Mouse (Mus musculus): ENCODE data around the gene Sptbn2. TPM values are rescaled to one million over a fixed set of nuclear protein-coding genes. Genes with fewer than 3 reads are reported as not detected.

Sptbn2 gene
- total RNA-seq, 2 experiments from 2014 or later, result 4.7 to 5.3 TPM

DNA sequence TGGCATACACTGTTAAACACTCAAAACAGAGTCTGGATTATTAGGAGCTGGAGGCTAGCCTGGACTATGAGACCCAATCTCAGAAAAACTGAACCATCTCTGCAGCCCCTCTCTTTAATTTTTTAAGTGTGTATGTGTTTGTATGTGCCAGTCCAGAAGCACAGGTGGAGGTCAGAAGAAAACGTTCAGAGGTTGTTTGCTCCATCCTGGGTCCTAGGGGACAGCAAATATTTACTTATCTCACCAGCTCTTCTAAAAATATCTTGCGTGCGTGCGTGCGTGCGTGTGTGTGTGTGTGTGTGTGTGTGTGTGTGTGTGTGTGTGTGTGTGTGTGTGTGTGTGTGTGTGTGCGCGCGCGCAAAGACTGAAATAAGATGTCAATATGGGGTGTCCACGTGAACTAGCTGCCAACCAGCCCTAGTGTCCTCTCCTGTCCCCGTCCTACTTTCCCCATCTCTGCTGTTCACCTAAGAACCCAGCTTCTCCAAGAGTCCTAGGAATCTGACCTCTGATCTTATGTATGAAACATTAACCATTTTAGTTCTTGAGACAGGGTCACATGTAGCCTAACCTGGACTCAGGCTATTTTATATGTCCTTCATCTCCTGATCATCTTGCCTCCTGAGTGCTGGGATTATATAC lies 56.7 kb downstream of the Sptbn2 start:
- DNase-seq (ENCODE audit: low spot score in 2 of 2), result no peak

DNA sequence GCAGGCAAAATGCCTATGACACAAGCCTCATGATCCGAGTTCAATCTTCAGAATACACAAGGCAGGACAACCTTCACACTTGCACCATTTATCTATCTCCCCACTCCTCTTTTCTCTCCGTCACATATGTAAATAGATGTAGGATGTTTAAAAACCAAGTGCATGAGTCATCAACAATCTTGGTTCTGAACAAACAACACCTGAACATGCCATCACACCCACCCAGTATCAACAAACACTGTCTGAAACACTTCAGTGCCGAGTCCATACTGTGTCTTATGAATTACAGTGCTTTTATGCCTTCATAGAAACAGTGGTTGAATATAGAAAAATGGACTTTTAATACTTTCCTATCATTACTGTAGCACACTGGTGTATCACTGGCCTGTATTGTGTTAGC lies 61.8 kb downstream of the Sptbn2 start:
- no peak for DNase-seq (ENCODE audit: low spot score in 2 of 2)

DNA sequence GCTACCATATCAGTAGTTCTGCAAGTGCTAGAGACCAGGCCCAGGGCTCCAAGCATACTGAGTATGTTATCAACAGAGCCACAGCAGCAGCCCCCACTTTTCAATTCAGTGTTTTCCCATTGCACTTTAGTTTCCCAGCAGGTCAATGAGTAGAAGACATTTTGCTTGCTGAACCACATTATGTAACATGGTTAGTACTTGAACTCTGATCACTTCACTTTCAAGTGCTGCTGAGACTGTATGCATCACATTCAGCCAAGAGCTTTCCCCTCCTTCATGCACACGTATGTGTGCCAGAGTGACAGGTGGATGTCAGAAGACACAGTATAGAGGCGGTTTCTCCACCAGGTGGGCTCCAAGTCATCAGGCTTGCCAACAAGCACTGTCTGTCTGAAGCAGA lies 71.9 kb downstream of the Sptbn2 start:
- DNase-seq (ENCODE audit: low spot score in 2 of 2), result no peak

- no peak for DNase-seq (ENCODE audit: low spot score in 2 of 2)
Measured at GRCm38 (mm10) chr19:4785206-4785605, 74.2 kb downstream of the Sptbn2 start.

- DNase-seq (ENCODE audit: low spot score in 2 of 2), result no peak
Measured at GRCm38 (mm10) chr19:4786313-4786712, 75.3 kb downstream of the Sptbn2 start.

GRCm38 (mm10) chr19:4793281-4793830 lies 82.4 kb downstream of the Sptbn2 start:
- no peak for DNase-seq (ENCODE audit: low spot score in 2 of 2)

DNA sequence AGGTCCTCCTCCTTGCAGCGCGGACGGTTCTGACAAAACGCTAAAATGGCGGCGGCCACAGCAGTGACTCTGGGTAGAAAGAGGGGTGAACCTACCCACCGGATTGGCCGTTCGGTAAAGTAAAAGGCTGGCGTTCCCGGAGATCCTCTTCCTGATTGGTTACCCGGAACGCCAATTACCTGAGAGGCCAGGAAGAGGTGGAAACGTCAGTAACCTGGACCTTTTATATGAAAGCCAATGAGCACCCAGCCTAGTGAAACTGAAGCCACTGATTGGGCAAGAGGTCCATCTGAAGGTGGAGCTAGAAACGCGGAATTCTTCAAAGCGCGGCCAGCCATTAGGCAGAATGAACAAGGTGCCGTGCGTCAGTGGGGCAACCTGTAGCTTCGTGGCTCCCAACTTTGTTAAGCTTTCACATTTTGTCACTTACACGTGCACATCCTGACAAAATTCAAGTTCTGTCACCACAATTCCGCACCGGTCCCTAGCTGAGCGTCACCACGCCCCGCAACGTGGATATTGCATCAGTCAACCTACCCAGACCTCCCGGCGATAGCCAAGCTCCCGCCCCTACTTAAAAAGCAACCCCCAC lies 83.0 kb downstream of the Sptbn2 start, which contains the start of gene Rbm4:
Rbm4 (minus strand) TSS at position 71 of the 592 bp plus-strand sequence.
- DNase-seq (ENCODE audit: low spot score in 2 of 2), result peak; percentile 74 to 91

- no peak for DNase-seq (ENCODE audit: low spot score in 2 of 2)
Measured at GRCm38 (mm10) chr19:4795929-4796328, 85.0 kb downstream of the Sptbn2 start.

DNA sequence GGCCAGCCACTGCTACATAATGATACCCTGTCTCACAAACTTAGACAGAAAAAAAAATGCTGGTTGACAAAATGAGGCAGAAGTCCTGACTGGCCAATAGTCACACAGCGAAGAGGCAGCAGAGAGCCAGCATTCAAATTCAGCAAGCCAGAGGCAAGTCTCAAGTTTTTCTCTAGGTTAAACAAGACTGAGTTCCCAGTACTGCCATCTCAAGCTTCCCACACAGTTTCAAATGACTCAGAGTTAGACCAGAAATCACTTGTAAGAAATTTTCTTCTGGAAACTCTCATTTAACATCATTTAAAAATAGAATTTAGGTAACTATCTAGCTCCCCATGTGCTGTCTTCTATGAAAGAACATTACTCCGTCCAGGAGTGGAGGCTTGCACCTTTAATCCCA lies 86.9 kb downstream of the Sptbn2 start:
- DNase-seq (ENCODE audit: low spot score in 2 of 2), result no peak

- DNase-seq (ENCODE audit: low spot score in 2 of 2), result no peak
Measured at GRCm38 (mm10) chr19:4799083-4799482, 88.1 kb downstream of the Sptbn2 start.

Other genes with a start within 250 kb of the Sptbn2 start
- 10 to 100 TPM; 21.0 to 21.4 TPM for gene Syt12, start 233.7 kb upstream of the Sptbn2 start, total RNA-seq (2021)
- gene 2010003K11Rik, start 212.6 kb upstream of the Sptbn2 start, total RNA-seq (2021), result 1 to 10 TPM; 2.0 to 4.1 TPM
- 100 to 1,000 TPM; 215 to 218 TPM for gene Pcx, start 200.7 kb upstream of the Sptbn2 start, total RNA-seq (2021)
- gene Lrfn4, start 95.5 kb upstream of the Sptbn2 start, total RNA-seq (2021), result 10 to 100 TPM; 15.8 to 20.0 TPM
- 10 to 100 TPM; 35.7 to 39.5 TPM for gene Rce1, start 85.5 kb upstream of the Sptbn2 start, total RNA-seq (2021)
- gene Gm960, start 12.5 kb upstream of the Sptbn2 start, total RNA-seq (2021), result under 1 TPM; 0.28 to 0.56 TPM
- 10 to 100 TPM; 15.7 to 15.9 TPM for gene Rbm4b, start 45.3 kb downstream of the Sptbn2 start, total RNA-seq (2021)
- 10 to 100 TPM; 65.4 to 65.7 TPM for gene Rbm4, start 82.7 kb downstream of the Sptbn2 start, total RNA-seq (2021)
- gene Gm21992, start 100.4 kb downstream of the Sptbn2 start, total RNA-seq (2021), result 10 to 100 TPM; 15.1 to 27.1 TPM
- gene Rbm14, start 100.5 kb downstream of the Sptbn2 start, total RNA-seq (2021), result 10 to 100 TPM; 55.8 to 57.7 TPM
- gene Ccs, start 128.2 kb downstream of the Sptbn2 start, total RNA-seq (2021), result 10 to 100 TPM; 87.5 to 98.7 TPM
- gene Ccdc87, start 128.2 kb downstream of the Sptbn2 start, total RNA-seq (2021), result under 1 TPM in 1 of 2 experiments, not detected in 1; 0.17 TPM
- 100 to 1,000 TPM; 256 to 274 TPM for gene Ctsf, start 144.0 kb downstream of the Sptbn2 start, total RNA-seq (2021)
- gene Actn3, start 166.7 kb downstream of the Sptbn2 start, total RNA-seq (2021), result 10 to 100 TPM in 1 of 2 experiments, 1 to 10 TPM in 1; 8.5 to 35.5 TPM
- 10 to 100 TPM; 19.5 to 19.7 TPM for gene Zdhhc24, start 167.5 kb downstream of the Sptbn2 start, total RNA-seq (2021)
- gene Bbs1, start 195.5 kb downstream of the Sptbn2 start, total RNA-seq (2021), result 10 to 100 TPM; 13.1 to 15.5 TPM
- gene Dpp3, start 217.1 kb downstream of the Sptbn2 start, total RNA-seq (2021), result 100 to 1,000 TPM; 110 to 113 TPM
- gene Peli3, start 232.0 kb downstream of the Sptbn2 start, total RNA-seq (2021), result 1 to 10 TPM; 6.7 to 7.3 TPM